Mouse (Mus musculus) spleen, embryonic (tissue): ENCODE measurements at regions not wholly inside any gene's neighbourhood (a gene's known extent, or its start where the extent isn't known, plus 50 kb on each side); places are given as distances from the start of the nearest gene placed in this dataset.

ENCODE experiments used
- CTCF ChIA-PET: fragments of 350-600 bp; sonication (Branson Sonifier 250); formaldehyde crosslinking; loops from one replicate; lab custom pipeline; 2022; lab: Charles Lee

- CTCF ChIA-PET, result no interaction called here
Measured at GRCm38 (mm10) chr7:145105831-145106493, 102.0 kb downstream of the 1810010D01Rik start.

DNA sequence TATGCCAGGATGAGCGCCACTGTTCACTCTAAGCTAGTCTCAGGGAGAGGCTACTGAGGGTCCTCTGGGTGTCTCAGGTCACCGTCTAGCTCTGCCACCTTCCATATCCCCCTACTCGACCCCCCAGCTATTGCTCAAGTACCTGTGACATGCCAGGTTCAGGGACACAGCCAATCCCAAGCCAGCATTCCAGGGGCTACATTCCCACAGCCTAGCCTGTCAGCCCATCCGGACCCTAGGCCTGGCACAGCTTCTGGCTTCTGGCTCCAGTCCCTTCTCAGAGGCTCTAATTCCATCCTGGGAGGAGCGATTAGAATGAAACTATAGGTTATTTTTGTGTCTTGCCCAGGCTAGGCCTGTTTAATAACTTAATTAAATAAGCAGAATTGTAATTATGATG is 105.2 kb downstream of the 1810010D01Rik start:
- CTCF ChIA-PET, result no interaction called here

GRCm38 (mm10) chr7:145102216-145102615 is 105.7 kb downstream of the 1810010D01Rik start:
- CTCF ChIA-PET, result no interaction called here

GRCm38 (mm10) chr7:145098335-145098734 is 109.6 kb downstream of the 1810010D01Rik start:
- CTCF ChIA-PET, result no interaction called here

GRCm38 (mm10) chr7:145094134-145094526 is 113.8 kb downstream of the 1810010D01Rik start:
- CTCF ChIA-PET, result no interaction called here

- CTCF ChIA-PET, result no interaction called here
Measured at GRCm38 (mm10) chr7:145093417-145094133, 114.3 kb downstream of the 1810010D01Rik start.

DNA sequence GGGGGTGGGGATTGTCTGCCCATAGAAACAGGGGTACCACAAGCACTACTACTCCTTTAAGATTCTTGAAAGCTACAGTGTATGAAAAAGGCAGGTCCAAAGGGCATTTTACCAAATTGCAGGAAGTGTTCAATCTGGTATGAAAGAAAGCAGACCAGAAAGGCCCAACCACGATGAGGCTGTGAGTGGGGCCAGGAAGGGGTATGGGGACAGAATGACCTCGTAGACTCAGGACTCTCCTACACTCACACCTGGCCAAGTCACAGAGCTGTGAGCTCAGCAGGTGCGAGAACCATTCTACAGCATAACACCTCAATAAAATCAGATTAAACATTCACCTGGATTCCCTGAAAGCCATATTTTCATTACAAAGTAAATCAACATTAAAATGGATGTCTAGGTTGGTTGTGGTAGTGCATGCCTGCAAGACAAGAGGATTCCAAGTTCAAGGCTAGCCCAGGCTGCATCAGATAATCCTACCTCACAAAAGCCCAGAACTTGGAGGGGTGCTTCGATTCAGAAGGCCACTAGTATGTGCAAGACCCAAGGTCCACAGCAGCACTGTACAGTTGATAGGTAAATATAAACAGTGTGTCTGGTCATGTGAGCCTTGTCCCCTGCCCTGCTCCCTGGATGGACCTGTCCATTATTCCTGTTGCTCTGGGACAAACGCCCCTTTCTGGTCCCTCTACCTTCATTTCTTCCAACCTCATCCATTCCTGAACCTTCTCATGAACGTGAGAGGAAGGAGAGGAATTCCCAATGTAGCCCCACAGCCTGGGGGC is 115.3 kb downstream of the 1810010D01Rik start:
- CTCF ChIA-PET, result no interaction called here

- CTCF ChIA-PET, result no interaction called here
Measured at GRCm38 (mm10) chr7:145090849-145091248, 117.1 kb downstream of the 1810010D01Rik start.

DNA sequence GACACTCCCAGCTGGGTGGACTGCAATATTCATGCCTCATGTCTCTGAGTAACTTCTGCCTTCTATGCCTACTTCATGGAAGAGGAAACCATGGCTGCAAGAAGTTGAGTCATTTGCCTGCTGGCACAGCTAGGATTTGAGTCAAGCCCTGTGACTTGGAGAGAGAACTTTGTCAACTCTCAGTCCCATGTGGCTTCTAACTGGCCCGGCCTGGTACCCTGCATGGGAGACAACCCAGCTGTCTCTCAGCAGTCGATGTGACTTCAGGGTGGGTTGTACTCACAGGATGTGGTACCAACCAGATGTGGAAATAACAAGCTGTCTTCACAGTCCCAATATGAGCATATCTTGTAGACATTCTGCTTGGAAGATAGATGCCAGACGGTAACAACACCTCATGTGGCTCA is 118.6 kb downstream of the 1810010D01Rik start:
- CTCF ChIA-PET, result no interaction called here

DNA sequence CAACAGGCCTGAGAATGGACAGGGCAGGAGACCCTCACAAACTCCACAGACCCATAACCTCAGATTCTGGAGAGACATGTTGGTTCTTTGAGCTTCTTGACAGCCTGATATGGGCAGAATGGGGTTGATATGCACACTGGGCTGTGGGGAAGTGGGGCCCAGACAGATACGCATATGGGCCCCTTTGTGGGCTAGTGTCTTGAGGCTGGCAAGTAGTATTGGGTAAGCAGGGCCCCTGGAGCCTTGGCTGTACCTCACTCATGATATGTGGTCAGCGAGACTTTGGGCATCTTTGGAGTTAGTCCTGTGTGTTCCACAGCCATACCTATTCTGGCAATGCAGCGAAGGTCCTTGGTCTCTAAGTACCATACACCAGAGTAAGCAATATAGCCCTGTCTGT is 119.3 kb downstream of the 1810010D01Rik start:
- CTCF ChIA-PET, result no interaction called here

GRCm38 (mm10) chr7:145087790-145088189 is 120.1 kb downstream of the 1810010D01Rik start:
- CTCF ChIA-PET, result no interaction called here

- CTCF ChIA-PET, result no interaction called here
Measured at GRCm38 (mm10) chr7:145082917-145083752, 124.8 kb downstream of the 1810010D01Rik start.

DNA sequence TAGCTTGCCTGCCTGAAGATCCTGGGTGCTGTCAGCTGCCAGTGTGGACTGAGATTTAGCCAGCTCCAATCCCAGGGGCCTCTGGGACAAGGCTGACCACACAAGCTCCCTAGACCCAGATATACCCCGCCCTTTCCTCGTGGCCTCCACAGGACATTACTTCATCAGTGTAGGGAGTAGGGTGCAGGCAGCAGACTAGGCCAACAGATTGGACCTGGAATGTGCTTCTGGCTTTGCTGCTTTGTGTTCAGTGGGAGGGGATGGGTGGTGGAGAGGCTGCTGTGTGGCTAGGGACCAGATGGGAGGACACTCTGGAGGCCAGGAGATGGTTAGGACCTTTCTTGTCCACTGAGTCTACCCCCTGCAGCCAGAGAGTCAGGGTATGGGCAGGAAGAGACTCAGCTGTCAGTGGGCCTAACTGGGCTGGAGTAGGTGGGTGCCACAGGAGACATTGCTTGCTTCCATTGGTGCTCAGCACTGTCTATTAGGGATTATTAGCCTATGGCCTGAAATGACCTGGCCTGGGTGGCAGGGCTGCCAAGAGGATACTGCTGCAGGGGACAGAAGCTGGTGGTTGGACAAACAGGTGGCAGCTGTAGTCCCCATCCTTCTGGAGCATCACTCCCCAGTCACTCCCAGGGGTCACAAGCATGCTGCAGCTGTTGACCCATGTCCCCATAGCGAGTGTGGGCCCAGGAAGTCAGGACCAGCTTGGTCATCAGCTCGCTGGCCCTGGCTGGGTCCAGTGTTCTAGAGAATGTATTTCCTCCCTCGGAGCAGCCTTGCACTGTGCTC is 132.5 kb upstream of the Ccnd1 start:
- CTCF ChIA-PET, result no interaction called here

DNA sequence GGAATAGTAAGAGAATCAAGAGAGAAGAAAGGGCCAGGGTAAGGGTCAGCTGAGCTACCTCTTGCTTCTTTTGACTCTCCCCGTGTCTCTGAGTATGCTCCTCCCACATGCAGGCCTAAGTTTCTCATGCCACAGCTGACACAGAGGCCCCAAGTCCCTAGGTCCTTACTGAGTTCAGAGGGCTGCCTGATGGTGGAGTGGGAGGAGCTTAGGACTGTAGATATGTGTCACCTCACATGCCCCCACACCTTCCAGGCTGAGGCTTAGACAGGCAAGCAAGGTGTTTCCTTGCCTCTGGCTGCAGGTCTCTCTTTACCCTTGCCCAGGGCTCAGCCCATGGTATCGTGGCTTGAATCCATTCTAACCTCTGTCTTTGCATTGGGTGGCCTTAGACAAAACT is 131.8 kb upstream of the Ccnd1 start:
- CTCF ChIA-PET, result no interaction called here

- CTCF ChIA-PET, result no interaction called here
Measured at GRCm38 (mm10) chr7:145067366-145067765, 127.6 kb upstream of the Ccnd1 start.

DNA sequence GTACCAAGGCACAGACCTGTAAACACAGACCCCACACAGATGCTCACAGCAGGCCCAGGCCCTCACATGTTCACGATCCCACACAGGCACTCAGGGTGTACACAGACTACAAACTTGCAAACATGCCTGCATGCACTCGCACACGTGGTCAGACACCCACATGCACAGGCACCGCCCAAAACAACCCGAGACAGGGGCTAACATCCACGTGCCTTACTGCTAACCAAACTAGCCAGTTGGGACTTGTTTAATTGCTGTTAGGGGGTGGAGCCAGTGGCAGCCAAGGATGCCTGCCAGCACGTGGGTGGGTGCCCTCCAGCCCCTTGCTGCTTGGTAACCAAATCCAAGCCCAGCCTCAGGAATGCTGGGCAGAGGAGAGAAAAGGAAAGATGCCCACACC is 116.6 kb upstream of the Ccnd1 start:
- CTCF ChIA-PET, result no interaction called here

GRCm38 (mm10) chr7:145051616-145052015 is 111.9 kb upstream of the Ccnd1 start:
- CTCF ChIA-PET, result no interaction called here

DNA sequence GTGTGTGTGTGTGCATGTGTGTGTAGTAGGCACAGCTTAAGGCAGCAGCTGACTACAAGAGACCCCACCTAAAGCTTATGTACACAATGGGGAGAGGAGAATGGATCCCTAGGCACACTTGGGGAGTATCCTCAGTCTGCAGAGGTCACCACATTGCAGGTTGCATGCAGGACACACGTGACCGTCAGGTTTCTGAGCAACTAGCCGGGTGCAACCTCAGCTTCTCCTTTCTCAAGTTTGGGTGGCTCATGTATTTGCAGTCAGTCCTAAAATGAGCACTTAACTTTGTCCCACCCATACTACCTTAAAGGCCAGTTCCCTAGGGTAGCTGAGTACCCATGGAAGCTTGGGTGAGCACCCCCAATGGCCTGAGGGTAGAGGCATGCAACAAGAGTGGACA is 111.0 kb upstream of the Ccnd1 start:
- CTCF ChIA-PET, result no interaction called here

- CTCF ChIA-PET, result no interaction called here
Measured at GRCm38 (mm10) chr7:145048481-145048877, 108.8 kb upstream of the Ccnd1 start.

GRCm38 (mm10) chr7:145047771-145048480 is 108.2 kb upstream of the Ccnd1 start:
- CTCF ChIA-PET, result no interaction called here
